Mouse (Mus musculus) gastrocnemius, postnatal 14 days (tissue): ENCODE results near the gene Haus7. TPM values are rescaled to one million over a fixed set of nuclear protein-coding genes. Genes with fewer than 3 reads are reported as not detected.

Source experiments
- total RNA-seq, 2 experiments: library from RNA; stranded (reverse); gene quantifications; 2 replicates each; pipeline ENCODE4 v1.2.3; 2021

Haus7 gene
- total RNA-seq, 2 experiments from 2014 or later, result 15.7 to 20.4 TPM

Other genes with a start within 250 kb of the Haus7 start
- not detected for gene Xlr4b, start 244.7 kb downstream of the Haus7 start, total RNA-seq
- 1 to 10 TPM; 7.2 to 8.6 TPM for gene F8a, start 230.8 kb downstream of the Haus7 start, total RNA-seq
- gene Xlr4c, start 215.9 kb downstream of the Haus7 start, total RNA-seq, result not detected
- gene Xlr3c, start 193.7 kb downstream of the Haus7 start, total RNA-seq, result under 1 TPM in 1 of 2 experiments, not detected in 1; 0.31 TPM
- gene Xlr5a, start 166.1 kb downstream of the Haus7 start, total RNA-seq, result not detected
- not detected for gene Xlr5c, start 166.1 kb downstream of the Haus7 start, total RNA-seq
- not detected for gene Gm45015, start 122.2 kb downstream of the Haus7 start, total RNA-seq
- 1 to 10 TPM; 5.5 to 6.1 TPM for gene Zfp275, start 116.4 kb downstream of the Haus7 start, total RNA-seq
- not detected for gene Gm18336, start 60.3 kb downstream of the Haus7 start, total RNA-seq
- gene Zfp92, start 47.9 kb downstream of the Haus7 start, total RNA-seq, result under 1 TPM; 0.04 TPM
- gene Trex2, start 23.7 kb downstream of the Haus7 start, total RNA-seq, result not detected
- gene Bgn, start 24.6 kb upstream of the Haus7 start, total RNA-seq, result 100 to 1,000 TPM; 213 to 236 TPM
- 1 to 10 TPM; 8.2 to 8.7 TPM for gene Atp2b3, start 44.0 kb upstream of the Haus7 start, total RNA-seq
- gene Dusp9, start 180.4 kb upstream of the Haus7 start, total RNA-seq, result not detected
- gene Pnck, start 201.1 kb upstream of the Haus7 start, total RNA-seq, result 10 to 100 TPM; 15.4 to 16.3 TPM
- gene Slc6a8, start 214.1 kb upstream of the Haus7 start, total RNA-seq, result 10 to 100 TPM; 55.5 to 58.5 TPM